Mouse (Mus musculus) left cerebral cortex, adult 2 months (tissue): ENCODE measurements around the gene Rftn2. TPM values are rescaled to one million over a fixed set of nuclear protein-coding genes. Genes with fewer than 3 reads are reported as not detected.

ENCODE experiments used
- DNase-seq, 2 experiments: peaks; one replicate each; pipeline ENCODE4 v3.0.0; 2021 to 2022; ENCODE audit warnings: low spot score in 2 of 2, mixed read lengths in 1 of 2; ENCODE audit errors: extremely low spot score in 1 of 2
- H3K27ac ChIP-seq: fragments of 200-600 bp; 2 replicates; pipeline ENCODE4 v1.8.1; 2022
- H3K4me3 ChIP-seq: fragments of 200-600 bp; 2 replicates; pipeline ENCODE4 v1.8.1; 2022
- CTCF ChIP-seq: fragments of 200-600 bp; IDR thresholded peaks from 2 replicates; pipeline ENCODE4 v1.8.1; 2022; ENCODE audit warnings: antibody characterized with exemption, mild to moderate bottlenecking, moderate library complexity
- intact Hi-C: fragments of 180-260 bp; cut with DNase I; formaldehyde crosslinking; loops from one replicate; pipeline ENCODE4 v1.15.1; 2025
- total RNA-seq, 2 experiments: library from RNA; stranded (reverse); gene quantifications; 2 replicates each; pipeline ENCODE4 v1.2.3; 2021

Gene Rftn2
- total RNA-seq, 2 experiments from 2014 or later = 20.2 to 23.6 TPM

- no peak for DNase-seq
- intact Hi-C loops = loop anchor here (5.0 kb wide), 1 partner anchor 36 kb away; no protein-coding TSS in a partner anchor
- no peak for TF ChIP-seq CTCF
- Histone ChIP-seq H3K27ac (no peak overlapping the region), H3K4me3 (no peak overlapping the region)
Measured at GRCm38 (mm10) chr1:55228256-55228884, 1.8 kb upstream of the Rftn2 start.

- no peak for TF ChIP-seq CTCF
- no peak for DNase-seq
- no peak overlapping the region for H3K27ac ChIP-seq
- intact Hi-C loops = loop anchor here (5.0 kb wide), 1 partner anchor 35 kb away; no protein-coding TSS in a partner anchor
- H3K4me3 ChIP-seq = no peak overlapping the region
Measured at GRCm38 (mm10) chr1:55227376-55227775, 794 bp upstream of the Rftn2 start.

- DNase-seq = peak in 1 of 2 experiments; percentile 8
- Histone ChIP-seq H3K27ac (peak overlapping the region; percentile 76), H3K4me3 (peak overlapping the region; percentile 53)
- intact Hi-C loops = loop anchor here (5.0 kb wide), 1 partner anchor 33 kb away; no protein-coding TSS in a partner anchor
- TF ChIP-seq CTCF = no peak
Measured at GRCm38 (mm10) chr1:55225398-55225797, 1.2 kb downstream of the Rftn2 start.

GRCm38 (mm10) chr1:55224111-55224510 is 2.5 kb downstream of the Rftn2 start:
- Histone ChIP-seq H3K27ac (peak overlapping the region; percentile 76), H3K4me3 (peak overlapping the region; percentile 53)
- peak in 1 of 2 experiments; percentile 14 for DNase-seq
- TF ChIP-seq CTCF = no peak
- intact Hi-C loops = no loop called here

GRCm38 (mm10) chr1:55223026-55223425 is 3.6 kb downstream of the Rftn2 start:
- intact Hi-C loops = no loop called here
- DNase-seq = peak in 1 of 2 experiments; percentile 3
- Histone ChIP-seq H3K4me3 (no peak overlapping the region), H3K27ac (no peak overlapping the region)
- TF ChIP-seq CTCF = no peak

- DNase-seq = no peak
- no peak overlapping the region for H3K4me3 ChIP-seq
- no peak for TF ChIP-seq CTCF
- intact Hi-C loops = no loop called here
- no peak overlapping the region for H3K27ac ChIP-seq
Measured at GRCm38 (mm10) chr1:55221352-55221751, 5.2 kb downstream of the Rftn2 start.

- intact Hi-C loops = no loop called here
- H3K27ac ChIP-seq = no peak overlapping the region
- TF ChIP-seq CTCF = no peak
- H3K4me3 ChIP-seq = no peak overlapping the region
- DNase-seq = no peak
Measured at GRCm38 (mm10) chr1:55217191-55217590, 9.4 kb downstream of the Rftn2 start.

GRCm38 (mm10) chr1:55215185-55215813 is 11.3 kb downstream of the Rftn2 start:
- H3K27ac ChIP-seq = no peak overlapping the region
- DNase-seq = no peak
- no peak overlapping the region for H3K4me3 ChIP-seq
- TF ChIP-seq CTCF = no peak
- intact Hi-C loops = no loop called here

- intact Hi-C loops = no loop called here
- Histone ChIP-seq H3K4me3 (no peak overlapping the region), H3K27ac (no peak overlapping the region)
- no peak for TF ChIP-seq CTCF
- DNase-seq = no peak
Measured at GRCm38 (mm10) chr1:55213936-55214335, 12.6 kb downstream of the Rftn2 start.

- Histone ChIP-seq H3K27ac (no peak overlapping the region), H3K4me3 (no peak overlapping the region)
- DNase-seq = no peak
- TF ChIP-seq CTCF = no peak
- intact Hi-C loops = no loop called here
Measured at GRCm38 (mm10) chr1:55213475-55213874, 13.1 kb downstream of the Rftn2 start.

GRCm38 (mm10) chr1:55212771-55213170 is 13.8 kb downstream of the Rftn2 start:
- DNase-seq = no peak
- intact Hi-C loops = no loop called here
- no peak for TF ChIP-seq CTCF
- Histone ChIP-seq H3K4me3 (no peak overlapping the region), H3K27ac (no peak overlapping the region)

GRCm38 (mm10) chr1:55211081-55211480 is 15.5 kb downstream of the Rftn2 start:
- intact Hi-C loops = no loop called here
- DNase-seq = no peak
- H3K27ac ChIP-seq = no peak overlapping the region
- TF ChIP-seq CTCF = no peak
- no peak overlapping the region for H3K4me3 ChIP-seq
